Mouse (Mus musculus) neutrophil, adult 5-6 weeks (primary cell): Measurements from ENCODE around the gene Rad9b. TPM values are rescaled to one million over a fixed set of nuclear protein-coding genes. Genes with fewer than 3 reads are reported as not detected.
A peak's percentile ranks its signal among the peaks of the same experiment; 100 is the strongest.

ENCODE experiments used
- ATAC-seq: fragments of 151-379, 151-347 bp; 2 replicates; pipeline ENCODE4 v1.8.0; 2017; ENCODE audit warnings: mild to moderate bottlenecking, moderate TSS enrichment; ENCODE audit not compliant: insufficient number of reproducible peaks, poor library complexity, low FRiP score, severe bottlenecking; ENCODE audit errors: extremely low read depth
- total RNA-seq: library from RNA; stranded (forward); fragments of 200-1000 nt; gene quantifications from 2 replicates; pipeline ENCODE4 v1.2.3, GENCODE M21; 2017

The Rad9b gene
- total RNA-seq, 1 experiment from 2014 or later: 13.3 TPM

GRCm38 (mm10) chr5:122291149-122291548 is 62.9 kb downstream of the Rad9b start:
- no peak for ATAC-seq

- no peak for ATAC-seq
Measured at GRCm38 (mm10) chr5:122288147-122288811, 65.8 kb downstream of the Rad9b start.

GRCm38 (mm10) chr5:122287026-122287425 is 67.0 kb downstream of the Rad9b start:
- ATAC-seq: no peak

- no peak for ATAC-seq
Measured at GRCm38 (mm10) chr5:122286191-122286590, 67.8 kb downstream of the Rad9b start.

- no peak for ATAC-seq
Measured at GRCm38 (mm10) chr5:122285767-122286150, 68.3 kb downstream of the Rad9b start.

- ATAC-seq: no peak
Measured at GRCm38 (mm10) chr5:122285029-122285766, 68.8 kb downstream of the Rad9b start.

GRCm38 (mm10) chr5:122284183-122285028 is 69.6 kb downstream of the Rad9b start, which contains the start of gene Pptc7:
TSS of gene Pptc7 (plus strand) at chr5:122284365.
- ATAC-seq: peak; percentile 78

- no peak for ATAC-seq
Measured at GRCm38 (mm10) chr5:122283828-122284182, 70.2 kb downstream of the Rad9b start.

- peak; percentile 20; the same call in 1 of the 2 replicates for ATAC-seq
Measured at GRCm38 (mm10) chr5:122280827-122281462, 73.1 kb downstream of the Rad9b start.

- ATAC-seq: no peak
Measured at GRCm38 (mm10) chr5:122280422-122280826, 73.6 kb downstream of the Rad9b start.

- ATAC-seq: no peak
Measured at GRCm38 (mm10) chr5:122279799-122280421, 74.1 kb downstream of the Rad9b start.

- ATAC-seq: no peak
Measured at GRCm38 (mm10) chr5:122278946-122279345, 75.1 kb downstream of the Rad9b start.

- peak; percentile 96 for ATAC-seq
Measured at GRCm38 (mm10) chr5:122274785-122275184, 79.2 kb downstream of the Rad9b start.

Other genes with a start within 250 kb of the Rad9b start
- 1.1 and 2.0 TPM in 2 replicates for gene Ccdc63, start 213.4 kb downstream of the Rad9b start, total RNA-seq
- 282 and 304 TPM in 2 replicates for gene Ppp1cc, start 196.0 kb downstream of the Rad9b start, total RNA-seq
- 256 TPM in 2 replicates for gene Hvcn1, start 147.4 kb downstream of the Rad9b start, total RNA-seq
- 27.6 and 39.9 TPM in 2 replicates for gene Tctn1, start 89.8 kb downstream of the Rad9b start, total RNA-seq
- gene Pptc7, start 69.9 kb downstream of the Rad9b start, total RNA-seq: 43.0 and 46.2 TPM in 2 replicates
- gene Vps29, start 136 bp upstream of the Rad9b start, total RNA-seq: 45.1 and 60.3 TPM in 2 replicates
- 35.0 and 40.5 TPM in 2 replicates for gene Gpn3, start 17.6 kb upstream of the Rad9b start, total RNA-seq
- gene Fam216a, start 18.1 kb upstream of the Rad9b start, total RNA-seq: 9.3 and 12.1 TPM in 2 replicates
- gene Arpc3, start 37.6 kb upstream of the Rad9b start, total RNA-seq: 766 and 832 TPM in 2 replicates
- gene Anapc7, start 67.5 kb upstream of the Rad9b start, total RNA-seq: 24.6 and 34.6 TPM in 2 replicates
- gene Atp2a2, start 148.0 kb upstream of the Rad9b start, total RNA-seq: 43.3 and 54.9 TPM in 2 replicates